Mouse (Mus musculus): ENCODE data around the gene Smarcad1. TPM values are rescaled to one million over a fixed set of nuclear protein-coding genes. Genes with fewer than 3 reads are reported as not detected.

The Smarcad1 gene
- polyA plus RNA-seq, 1 experiment from 2014 or later = 97.5 TPM

DNA sequence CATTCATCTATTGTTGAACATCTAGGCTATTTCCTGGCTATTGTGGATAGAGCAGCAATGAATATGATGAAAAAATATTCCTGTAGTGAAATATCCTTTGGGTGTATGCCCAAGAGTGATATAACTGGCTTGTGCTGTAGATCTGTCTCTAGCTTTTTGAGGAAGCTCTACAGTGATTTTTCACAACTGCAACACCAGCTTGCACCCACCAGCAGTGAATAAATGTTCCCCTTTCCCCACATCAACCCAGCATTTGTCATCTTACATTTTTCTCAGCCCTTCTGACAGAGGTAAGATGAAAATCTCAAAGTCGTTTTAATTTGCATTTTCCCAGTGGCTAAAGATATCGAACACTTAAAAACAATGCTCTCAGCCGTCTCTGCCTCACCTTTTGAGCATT, 111.2 kb downstream of the Smarcad1 start:
- no peak overlapping the region for H3K4me3 ChIP-seq
- no peak for ATAC-seq (ENCODE audit: insufficient number of reproducible peaks, insufficient read depth, low FRiP score, low TSS enrichment, low read depth)
- 70% methylated on average over 3 of the region's 3 CpGs for WGBS

DNA sequence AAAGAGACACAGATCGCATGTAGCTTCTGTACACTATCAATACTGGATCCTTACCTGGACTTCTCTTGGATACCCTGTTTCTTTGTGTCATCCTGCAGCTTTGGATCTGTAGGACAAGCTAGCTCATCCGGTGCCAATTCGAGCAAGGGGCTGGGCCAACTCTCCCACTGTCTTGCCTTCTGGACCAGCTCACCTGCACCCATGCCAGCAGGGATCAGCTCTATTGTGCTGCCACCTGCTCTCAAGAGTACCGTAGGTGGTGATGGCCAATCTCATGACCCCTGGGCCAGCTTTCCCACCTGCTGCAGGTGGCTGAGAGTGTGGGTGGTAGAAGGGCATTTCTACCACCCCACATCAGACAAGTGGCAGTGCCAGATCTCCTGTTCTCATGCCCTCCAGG, 114.7 kb downstream of the Smarcad1 start:
- no peak for ATAC-seq (ENCODE audit: insufficient number of reproducible peaks, insufficient read depth, low FRiP score, low TSS enrichment, low read depth)
- WGBS = 89% methylated on average over 4 of the region's 4 CpGs
- Histone ChIP-seq H3K4me3 (no peak overlapping the region), H3K36me3 (no peaks in the 10 kb centered on the region), H3K4me2 (no peak overlapping the region), H3K4me1 (no peaks in the 10 kb centered on the region), H3K27me3 (no peaks in the 10 kb centered on the region), H3K9ac (no peak overlapping the region), H3K9me3 (no peaks in the 10 kb centered on the region), H3K27ac (no peak overlapping the region)

More for the DNA sequence above, 111.2 kb downstream of the Smarcad1 start:
- Histone ChIP-seq H3K4me2 (no peak overlapping the region), H3K27ac (no peak overlapping the region), H3K27me3 (no peaks in the 10 kb centered on the region), H3K9ac (no peak overlapping the region), H3K4me1 (no peaks in the 10 kb centered on the region), H3K36me3 (no peaks in the 10 kb centered on the region), H3K9me3 (no peaks in the 10 kb centered on the region)

GRCm38 (mm10) chr6:65159381-65159942, 117.1 kb downstream of the Smarcad1 start:
- no peak overlapping the region for H3K9ac ChIP-seq
- H3K9me3 ChIP-seq = 0 out of 2 replicates have a peak, but pooled peaks cover 4% of the 10 kb centered on the region
- H3K27ac ChIP-seq = no peak overlapping the region
- WGBS = 78% methylated on average over 4 of the region's 4 CpGs
- H3K27me3 ChIP-seq = no peaks in the 10 kb centered on the region
- H3K4me2 ChIP-seq = no peak overlapping the region
- no peak for ATAC-seq (ENCODE audit: insufficient number of reproducible peaks, insufficient read depth, low FRiP score, low TSS enrichment, low read depth)
- H3K4me3 ChIP-seq = no peak overlapping the region
- no peaks in the 10 kb centered on the region for H3K36me3 ChIP-seq
- no peaks in the 10 kb centered on the region for H3K4me1 ChIP-seq

- ATAC-seq (ENCODE audit: insufficient number of reproducible peaks, insufficient read depth, low FRiP score, low TSS enrichment, low read depth) = no peak
- Histone ChIP-seq H3K4me3 (no peak overlapping the region), H3K27ac (no peak overlapping the region), H3K36me3 (no peaks in the 10 kb centered on the region), H3K27me3 (no peaks in the 10 kb centered on the region), H3K9me3 (0 out of 2 replicates have a peak, but pooled peaks cover 4% of the 10 kb centered on the region), H3K4me2 (no peak overlapping the region), H3K9ac (no peak overlapping the region), H3K4me1 (no peaks in the 10 kb centered on the region)
- WGBS = 84% methylated on average over 6 of the region's 6 CpGs
Observed at GRCm38 (mm10) chr6:65164137-65164536, 121.8 kb downstream of the Smarcad1 start.

- Histone ChIP-seq H3K27ac (no peak overlapping the region), H3K36me3 (no peaks in the 10 kb centered on the region), H3K9ac (no peak overlapping the region), H3K4me1 (no peaks in the 10 kb centered on the region), H3K9me3 (0 out of 2 replicates have a peak, but pooled peaks cover 4% of the 10 kb centered on the region), H3K27me3 (no peaks in the 10 kb centered on the region), H3K4me3 (no peak overlapping the region), H3K4me2 (no peak overlapping the region)
- 51% methylated on average over 5 of the region's 5 CpGs for WGBS
- ATAC-seq (ENCODE audit: insufficient number of reproducible peaks, insufficient read depth, low FRiP score, low TSS enrichment, low read depth) = no peak
Observed at GRCm38 (mm10) chr6:65164977-65165376, 122.6 kb downstream of the Smarcad1 start.

Other genes starting within 250 kb of the Smarcad1 start
- gene Hpgds, start 102.3 kb downstream of the Smarcad1 start, polyA plus RNA-seq (2015; fragmentation: Nextera tagmentation; extraction: Ambion mirVana) = 5.7 and 9.1 TPM in 2 replicates

All from embryonic facial prominence, embryonic 13.5 days (tissue).